Mouse (Mus musculus) forebrain, embryonic 11.5 days (tissue): ENCODE measurements at regions not wholly inside any gene's neighbourhood (a gene's known extent, or its start where the extent isn't known, plus 50 kb on each side); places are given as distances from the start of the nearest gene placed in this dataset.
"Not testable (repeated sequence)": the region's sequence is repeated elsewhere in the genome, so short reads cannot be mapped to it uniquely, and the experiment has no call there.

Experiments used
- ATAC-seq: fragments of 200-750 bp; cut with Nextera tagmentation; replicated peaks from 2 replicates; pipeline ENCODE4 v1.8.0; 2017; ENCODE audit warnings: moderate TSS enrichment; ENCODE audit not compliant: low FRiP score
- DNase-seq: peaks from one replicate; pipeline ENCODE4 v3.0.0-alpha.2; 2017; ENCODE audit warnings: low spot score
- H3K27ac ChIP-seq: fragments of 300-500 bp; sonication (generic); 2 replicates; pipeline ENCODE4 v1.5.1; 2014; ENCODE audit warnings: low read depth, low read length
- H3K27me3 ChIP-seq: fragments of 300-500 bp; sonication (generic); 2 replicates; pipeline ENCODE4 v1.6.1; 2014; ENCODE audit warnings: mild to moderate bottlenecking, low read length, mixed read lengths; ENCODE audit not compliant: control insufficient read depth, insufficient read depth
- H3K36me3 ChIP-seq: fragments of 300-500 bp; sonication (generic); 2 replicates; pipeline ENCODE4 v1.6.1; 2014; ENCODE audit warnings: mild to moderate bottlenecking, low read length, moderate library complexity, mixed read lengths; ENCODE audit not compliant: control insufficient read depth, insufficient read depth
- H3K4me1 ChIP-seq: fragments of 300-500 bp; sonication (generic); replicated peaks from 2 replicates; pipeline ENCODE4 v1.6.1; 2014; ENCODE audit warnings: low read length, mixed read lengths; ENCODE audit not compliant: control insufficient read depth, insufficient read depth
- H3K4me2 ChIP-seq: fragments of 300-500 bp; sonication (generic); 2 replicates; pipeline ENCODE4 v1.6.1; 2014; ENCODE audit warnings: low read depth, mild to moderate bottlenecking, low read length, moderate library complexity, mixed read lengths; ENCODE audit not compliant: severe bottlenecking
- H3K4me3 ChIP-seq: fragments of 300-500 bp; sonication (generic); 2 replicates; pipeline ENCODE4 v1.5.1; 2014; ENCODE audit warnings: low read depth, low read length
- H3K9ac ChIP-seq: fragments of 300-500 bp; sonication (generic); 2 replicates; pipeline ENCODE4 v1.6.1; 2014; ENCODE audit warnings: low read length
- H3K9me3 ChIP-seq: fragments of 300-500 bp; sonication (generic); 2 replicates; pipeline ENCODE4 v1.6.1; 2016; ENCODE audit warnings: low read length, mixed read lengths; ENCODE audit not compliant: control insufficient read depth
- WGBS: fragments of 180-500 bp; shearing (Covaris S2); extraction: QIAGEN DNeasy Blood & Tissue Kit; methylation state at CpG from one replicate; pipeline ENCODE4 v1.1.7; 2014; 5-methylcytosine and 5-hydroxymethylcytosine counted together

- Histone ChIP-seq H3K9me3 (no peaks in the 10 kb centered on the region), H3K27me3 (no peaks in the 10 kb centered on the region), H3K36me3 (no peaks in the 10 kb centered on the region), H3K4me2 (no peak overlapping the region), H3K9ac (no peak overlapping the region), H3K27ac (no peak overlapping the region), H3K4me3 (no peak overlapping the region), H3K4me1 (no peaks in the 10 kb centered on the region)
- ATAC-seq (no peak), DNase-seq (no peak)
Measured at GRCm38 (mm10) chr8:5297190-5297589, 192.0 kb upstream of the Slc10a2 start.

GRCm38 (mm10) chr8:5285708-5286161, 180.6 kb upstream of the Slc10a2 start:
- 76% methylated on average over 5 of the region's 5 CpGs for WGBS
- ATAC-seq: 0 out of 2 replicates have a peak, but pooled peaks have one; percentile 53
- H3K27ac ChIP-seq: no peak overlapping the region

GRCm38 (mm10) chr8:5283799-5284198, 178.6 kb upstream of the Slc10a2 start:
- H3K27ac ChIP-seq: no peak overlapping the region
- no peak for DNase-seq
- H3K4me1 ChIP-seq: no peaks in the 10 kb centered on the region
- H3K4me2 ChIP-seq: no peak overlapping the region
- no peak for ATAC-seq
- no peak overlapping the region for H3K9ac ChIP-seq
- H3K9me3 ChIP-seq: no peaks in the 10 kb centered on the region
- H3K27me3 ChIP-seq: no peaks in the 10 kb centered on the region
- H3K36me3 ChIP-seq: no peaks in the 10 kb centered on the region
- H3K4me3 ChIP-seq: no peak overlapping the region

More at GRCm38 (mm10) chr8:5285708-5286161, 180.6 kb upstream of the Slc10a2 start:
- Histone ChIP-seq H3K36me3 (no peaks in the 10 kb centered on the region), H3K9ac (no peak overlapping the region), H3K4me3 (no peak overlapping the region), H3K27me3 (no peaks in the 10 kb centered on the region), H3K4me2 (no peak overlapping the region), H3K9me3 (no peaks in the 10 kb centered on the region), H3K4me1 (no peaks in the 10 kb centered on the region)
- DNase-seq: peak; percentile 46

GRCm38 (mm10) chr8:5262316-5262715, 157.2 kb upstream of the Slc10a2 start:
- no peaks in the 10 kb centered on the region for H3K27me3 ChIP-seq
- DNase-seq (no peak), ATAC-seq (no peak)
- H3K36me3 ChIP-seq: no peaks in the 10 kb centered on the region
- no peaks in the 10 kb centered on the region for H3K4me1 ChIP-seq
- H3K4me3 ChIP-seq: no peak overlapping the region
- no peak overlapping the region for H3K4me2 ChIP-seq
- WGBS: 64% methylated on average over 1 of the region's 1 CpGs
- H3K9me3 ChIP-seq: no peaks in the 10 kb centered on the region
- H3K9ac ChIP-seq: no peak overlapping the region
- no peak overlapping the region for H3K27ac ChIP-seq

GRCm38 (mm10) chr8:5241871-5242270, 136.7 kb upstream of the Slc10a2 start:
- not testable (repeated sequence) for H3K9me3 ChIP-seq, H3K4me1 ChIP-seq, H3K27me3 ChIP-seq, H3K27ac ChIP-seq, H3K9ac ChIP-seq, DNase-seq, ATAC-seq, H3K4me3 ChIP-seq, H3K4me2 ChIP-seq, H3K36me3 ChIP-seq
- WGBS: 95% methylated on average over 16 of the region's 22 CpGs
